Mouse (Mus musculus): ENCODE data around the gene Prr29. TPM values are rescaled to one million over a fixed set of nuclear protein-coding genes. Genes with fewer than 3 reads are reported as not detected.
"Not testable (repeated sequence)": the region's sequence is repeated elsewhere in the genome, so short reads cannot be mapped to it uniquely, and the experiment has no call there.

Prr29 gene
- total RNA-seq (2021) = 1 to 10 TPM in 1 of 2 experiments, not detected in 1; 1.2 TPM
- long read RNA-seq, experiment 1 = 0 reads
- long read RNA-seq, experiment 2 = 0 reads

- no peak for DNase-seq
These were observed at the start of gene Prr29 for GRCm38 (mm10) chr11:106365366-106365765. Gene Prr29 (plus strand): TSS chr11:106365472.

GRCm38 (mm10) chr11:106316416-106316815 lies 48.9 kb upstream of the Prr29 start:
- no peak for DNase-seq

- no peak for DNase-seq
These were observed 47.5 kb upstream of the Prr29 start for GRCm38 (mm10) chr11:106317801-106318200.

GRCm38 (mm10) chr11:106318406-106319366 lies 46.6 kb upstream of the Prr29 start:
- DNase-seq = no peak

- DNase-seq = no peak
These were observed 40.4 kb upstream of the Prr29 start for GRCm38 (mm10) chr11:106324858-106325257.

GRCm38 (mm10) chr11:106325566-106326206 lies 39.6 kb upstream of the Prr29 start:
- DNase-seq = peak; percentile 75

- DNase-seq = no peak
These were observed 38.8 kb upstream of the Prr29 start for GRCm38 (mm10) chr11:106326475-106326874.

GRCm38 (mm10) chr11:106328521-106328920 lies 36.8 kb upstream of the Prr29 start:
- no peak for DNase-seq

- DNase-seq = no peak
These were observed 36.1 kb upstream of the Prr29 start for GRCm38 (mm10) chr11:106329128-106329527.

GRCm38 (mm10) chr11:106329682-106330081 lies 35.6 kb upstream of the Prr29 start:
- DNase-seq = peak; percentile 51

GRCm38 (mm10) chr11:106332458-106332857 lies 32.8 kb upstream of the Prr29 start:
- no peak for DNase-seq

GRCm38 (mm10) chr11:106334066-106334465 lies 31.2 kb upstream of the Prr29 start:
- no peak for DNase-seq

- DNase-seq = no peak
These were observed 27.2 kb upstream of the Prr29 start for GRCm38 (mm10) chr11:106338029-106338428.

- no peak for DNase-seq
These were observed 26.4 kb upstream of the Prr29 start for GRCm38 (mm10) chr11:106338870-106339269.

GRCm38 (mm10) chr11:106339323-106339722 lies 25.9 kb upstream of the Prr29 start:
- DNase-seq = not testable (repeated sequence)

GRCm38 (mm10) chr11:106340990-106341520 lies 24.2 kb upstream of the Prr29 start:
- DNase-seq = peak; percentile 27

GRCm38 (mm10) chr11:106344910-106345309 lies 20.4 kb upstream of the Prr29 start:
- no peak for DNase-seq

GRCm38 (mm10) chr11:106349772-106350171 lies 15.5 kb upstream of the Prr29 start:
- DNase-seq = no peak

GRCm38 (mm10) chr11:106350853-106351252 lies 14.4 kb upstream of the Prr29 start:
- DNase-seq = peak; percentile 46

GRCm38 (mm10) chr11:106351253-106351652 lies 14.0 kb upstream of the Prr29 start:
- DNase-seq = no peak

GRCm38 (mm10) chr11:106351941-106352340 lies 13.3 kb upstream of the Prr29 start:
- no peak for DNase-seq

GRCm38 (mm10) chr11:106353188-106353587 lies 12.1 kb upstream of the Prr29 start, which contains the start of gene Scn4a:
Gene Scn4a (minus strand): TSS chr11:106353288.
- no peak for DNase-seq

- DNase-seq = no peak
These were observed 11.1 kb upstream of the Prr29 start for GRCm38 (mm10) chr11:106354181-106354580.
